Mouse (Mus musculus) lung, adult 18-20 months (tissue): ENCODE measurements around the gene Gal3st3.

Source experiments
- DNase-seq, 2 experiments: peaks; one replicate each; pipeline ENCODE4 v3.0.0; 2022; ENCODE audit warnings: mixed read lengths in 2 of 2

Gene Gal3st3

DNA sequence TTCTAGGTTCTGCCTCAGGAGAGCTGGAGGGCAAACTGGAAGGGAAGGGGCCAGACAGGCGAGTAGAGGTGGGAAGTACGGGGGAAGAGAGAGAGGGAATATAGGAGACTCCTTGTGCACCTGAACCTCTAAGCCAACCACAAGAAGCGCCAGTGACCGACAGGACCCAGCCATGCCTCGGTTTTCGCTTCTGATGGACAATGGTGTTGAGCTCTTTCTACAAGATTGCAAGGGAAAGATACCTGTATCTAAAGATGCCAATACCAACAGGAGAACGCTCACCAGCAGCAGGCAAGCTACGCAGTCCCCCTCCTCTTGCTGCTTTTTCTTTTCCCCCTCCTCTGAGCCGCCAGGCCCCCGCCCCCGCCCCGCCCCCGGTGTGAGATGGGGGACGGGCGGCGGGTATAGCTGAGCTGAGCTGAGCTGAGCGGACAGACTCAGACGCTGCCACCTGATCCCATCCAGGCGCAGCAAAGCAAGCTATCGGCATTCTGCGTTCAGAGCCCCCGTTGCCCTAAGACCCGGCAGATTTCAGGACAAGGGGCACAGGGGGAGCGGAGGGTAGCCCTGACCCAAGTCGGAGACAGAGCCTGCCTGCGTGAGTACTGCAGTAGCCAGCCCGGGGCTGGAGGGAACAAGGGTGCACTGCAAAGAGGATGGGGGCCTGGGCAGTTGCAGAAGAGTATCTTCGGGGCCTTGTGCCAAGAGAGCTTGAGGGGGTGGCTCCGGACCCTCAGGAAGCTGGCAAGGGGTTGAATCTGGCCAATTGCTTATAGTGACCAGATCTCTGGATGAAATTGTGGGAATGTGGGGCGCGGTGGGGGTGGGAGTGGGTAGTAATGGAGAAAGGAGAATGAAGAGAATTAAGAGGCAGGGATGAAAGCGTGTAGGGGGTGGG is at the start of gene Gal3st3:
Gene Gal3st3 (plus strand): TSS at position 429 of the 898 bp plus-strand sequence.
- no peak for DNase-seq

DNA sequence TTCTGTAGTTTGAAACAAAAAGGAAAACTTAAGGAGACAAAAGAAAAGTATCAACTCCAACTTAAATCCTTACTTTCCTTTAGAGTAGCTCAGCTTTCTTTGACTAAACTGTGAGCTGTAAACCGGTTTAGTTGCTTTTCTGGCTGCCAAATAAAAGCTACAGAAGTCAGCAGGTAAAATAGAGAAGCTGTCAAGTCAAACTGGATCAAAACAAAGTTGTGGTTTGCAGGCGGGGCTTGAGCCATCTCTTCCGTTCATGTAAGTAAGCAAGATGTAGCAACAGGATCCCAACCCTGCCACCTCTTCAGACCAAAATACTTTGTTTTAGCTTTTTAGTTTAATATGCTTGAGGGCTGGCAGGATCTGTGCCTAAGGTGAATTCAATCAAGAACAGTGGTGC is 41.0 kb upstream of the Gal3st3 start:
- peak; percentile 41 to 44 for DNase-seq

DNA sequence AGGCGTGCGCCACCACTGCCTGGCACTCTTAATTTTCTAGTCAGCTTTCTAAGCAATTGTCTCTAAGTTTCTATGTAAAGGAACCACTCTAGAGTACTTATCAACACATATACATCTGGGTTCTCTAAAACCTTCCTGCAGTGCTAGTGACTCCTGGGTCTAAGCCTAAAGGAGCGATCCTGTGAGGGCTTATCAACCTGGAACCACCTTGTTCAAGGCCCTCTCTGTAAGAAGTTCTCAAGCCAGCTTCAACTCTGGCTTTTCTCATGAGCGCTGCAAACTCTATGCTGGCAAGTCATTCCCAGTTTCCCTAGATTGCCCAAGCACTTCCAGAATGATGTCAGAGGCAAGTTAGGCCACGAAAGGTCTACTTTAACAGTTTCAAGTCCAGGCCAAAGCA is 31.1 kb upstream of the Gal3st3 start:
- DNase-seq: no peak

DNA sequence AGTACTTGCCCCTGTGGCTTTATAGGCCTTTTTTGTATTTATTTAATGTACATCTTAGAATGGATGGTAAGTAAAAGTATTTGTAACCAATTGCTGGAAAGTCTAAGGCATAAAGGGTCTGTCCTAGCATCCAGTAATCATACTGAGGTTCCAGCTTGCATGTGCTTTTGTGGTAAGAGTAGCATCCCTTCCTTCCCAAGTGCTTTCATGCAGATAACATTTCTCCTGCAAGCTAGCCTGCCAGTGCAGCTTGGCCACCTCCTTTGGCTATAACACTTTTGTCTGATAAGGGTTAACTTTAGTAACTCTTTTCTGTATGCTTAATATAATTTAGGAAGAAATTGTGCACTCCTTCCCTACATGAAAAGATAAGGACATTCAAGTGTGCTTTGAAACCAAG is 30.1 kb upstream of the Gal3st3 start:
- no peak for DNase-seq

DNA sequence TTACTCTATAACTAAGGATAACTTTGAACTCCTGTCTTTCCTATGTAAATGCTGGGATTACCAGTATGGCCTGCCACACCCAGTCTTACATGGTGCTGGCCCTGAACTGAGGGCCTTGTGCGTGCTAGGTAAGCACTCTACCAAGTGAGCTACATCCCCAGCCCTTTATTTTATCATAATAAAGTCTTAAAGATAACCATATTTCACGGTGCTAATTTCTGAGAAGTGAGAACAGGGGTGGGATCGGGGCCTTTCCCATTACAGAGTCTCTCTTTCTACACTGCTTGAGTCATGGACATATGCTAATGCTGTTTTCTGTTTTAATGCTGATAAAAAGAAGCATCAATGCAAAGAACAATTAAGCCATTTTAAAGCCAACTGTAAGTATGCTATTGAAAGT is 29.3 kb upstream of the Gal3st3 start:
- DNase-seq: no peak

DNA sequence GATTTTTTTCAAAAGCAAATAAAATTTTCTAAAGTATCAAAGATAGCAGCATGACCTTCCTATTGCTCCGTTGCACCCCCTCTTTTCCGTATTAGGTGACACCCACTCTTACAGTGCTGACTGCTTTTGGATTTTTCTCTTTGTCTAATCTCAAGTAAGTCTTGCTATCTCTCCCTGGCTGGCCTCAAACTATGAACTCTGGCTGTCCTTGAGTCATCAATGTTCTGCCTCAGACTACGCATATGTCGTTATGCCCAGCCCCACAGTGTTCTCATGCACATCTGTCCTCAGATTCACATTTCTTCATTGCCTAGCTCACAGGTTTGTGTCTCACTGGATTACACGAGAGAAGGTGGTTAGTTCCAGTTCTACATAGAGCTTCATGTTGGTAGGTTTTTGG is 28.7 kb upstream of the Gal3st3 start:
- no peak for DNase-seq

DNA sequence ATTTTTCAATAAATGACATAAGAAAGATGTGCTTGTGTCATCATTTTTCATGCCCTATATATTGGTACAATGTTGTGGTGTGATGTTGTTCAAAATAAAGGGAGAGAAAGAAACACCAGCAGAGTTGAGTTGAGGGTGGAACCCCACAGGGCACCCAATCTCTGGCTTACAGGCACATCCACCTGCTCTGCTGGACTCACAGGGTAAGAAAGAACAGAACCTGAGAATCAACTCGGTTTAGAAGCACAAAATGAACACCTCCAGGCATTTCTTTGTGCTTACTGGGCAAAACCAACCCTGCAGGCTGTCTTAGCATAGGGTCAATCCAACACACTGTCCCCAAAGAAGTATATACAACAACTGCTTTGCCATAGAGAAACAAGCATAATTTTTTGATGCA is 26.7 kb upstream of the Gal3st3 start:
- DNase-seq: no peak

DNA sequence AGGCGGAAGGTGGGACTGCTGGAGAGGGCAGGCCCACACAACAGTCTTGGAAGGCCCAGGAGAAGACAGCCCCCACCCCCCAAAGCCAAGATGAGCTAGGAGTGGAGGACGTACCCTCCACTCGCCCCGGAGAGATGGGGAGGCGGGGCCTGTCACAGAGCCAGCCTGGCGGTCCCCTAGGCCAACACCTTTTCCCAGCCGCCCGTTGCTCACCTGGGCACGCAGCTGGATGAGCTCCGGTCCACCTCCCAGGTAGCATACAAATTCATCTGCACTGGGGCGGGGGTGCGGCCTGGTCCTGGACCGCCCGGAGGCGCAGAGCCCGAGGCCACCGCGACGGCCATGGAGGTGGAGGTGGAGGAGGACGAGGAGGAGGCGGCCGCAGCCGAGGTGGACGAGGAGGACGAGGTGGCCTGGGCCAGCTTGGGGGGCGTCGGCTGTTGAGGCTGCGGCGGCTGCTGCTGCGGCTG is 25.8 kb upstream of the Gal3st3 start:
- peak; percentile 39 to 55 for DNase-seq

DNA sequence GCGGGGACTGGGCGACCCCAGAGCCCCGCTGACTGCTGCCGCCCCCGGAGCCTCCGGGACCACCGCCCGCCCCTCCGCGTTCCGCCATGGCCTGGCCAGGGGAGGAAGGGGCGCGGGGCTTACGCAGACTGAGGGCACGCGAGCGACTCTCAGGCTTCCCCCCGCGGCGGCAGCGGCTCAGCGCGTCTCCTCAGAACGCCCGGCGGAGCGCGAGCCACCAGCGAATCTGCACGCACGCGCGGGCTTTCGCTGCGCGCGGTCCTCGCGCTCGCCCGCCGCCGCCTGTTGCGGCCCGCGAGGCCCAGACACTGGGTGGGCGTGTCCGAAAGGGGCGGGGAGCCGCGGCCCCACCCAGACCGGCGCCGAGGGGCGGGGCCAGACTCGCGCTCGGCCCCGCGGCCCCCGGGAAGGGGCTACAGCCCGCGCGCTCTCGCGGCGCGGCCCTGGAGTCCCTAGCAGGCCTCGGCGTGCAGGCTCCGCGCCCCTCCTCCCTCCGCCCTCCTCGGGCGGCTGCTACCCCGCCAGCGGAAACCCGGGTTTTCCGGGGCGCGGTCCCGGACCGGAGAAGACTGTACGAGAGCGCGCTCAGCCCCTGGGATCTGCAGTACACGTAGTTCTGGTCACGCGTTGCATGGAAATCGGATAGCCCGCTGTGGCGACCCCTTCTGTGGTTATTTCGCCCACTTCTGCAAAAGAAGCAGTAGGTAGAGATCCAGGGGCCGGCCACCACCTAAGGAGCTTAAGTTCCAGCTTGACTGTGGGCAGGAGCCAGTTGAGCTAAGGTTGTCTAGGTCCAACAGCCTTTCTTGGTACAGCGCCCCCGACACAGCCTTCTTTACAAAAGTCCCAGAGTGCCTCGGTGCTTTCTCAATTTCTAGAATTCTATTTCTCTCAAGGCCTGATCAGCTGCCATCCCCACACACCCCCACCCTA is 25.1 kb upstream of the Gal3st3 start, which contains the start of gene Pacs1:
Gene Pacs1 (minus strand): TSS at position 319 of the 933 bp plus-strand sequence.
- DNase-seq: peak; percentile 89 to 92

DNA sequence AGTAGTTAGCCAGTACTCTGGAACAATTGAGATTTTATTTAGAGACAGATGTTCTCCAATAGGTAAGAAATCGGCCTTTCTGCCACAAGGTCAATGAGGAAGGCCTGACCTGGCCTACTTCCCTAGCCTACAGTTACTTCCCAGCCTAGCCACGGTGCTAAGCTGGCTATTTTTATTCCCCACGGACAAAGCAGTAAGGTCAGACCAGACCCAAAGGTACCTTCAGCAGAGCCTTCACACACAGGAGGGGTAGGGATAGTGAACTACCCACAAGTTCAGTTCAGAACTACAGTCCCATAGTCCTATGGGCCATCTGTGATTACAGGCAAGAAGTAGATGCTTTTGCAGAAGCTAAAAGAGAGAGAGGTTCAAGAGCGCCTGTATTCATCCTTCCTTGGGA is 24.2 kb upstream of the Gal3st3 start:
- no peak for DNase-seq

DNA sequence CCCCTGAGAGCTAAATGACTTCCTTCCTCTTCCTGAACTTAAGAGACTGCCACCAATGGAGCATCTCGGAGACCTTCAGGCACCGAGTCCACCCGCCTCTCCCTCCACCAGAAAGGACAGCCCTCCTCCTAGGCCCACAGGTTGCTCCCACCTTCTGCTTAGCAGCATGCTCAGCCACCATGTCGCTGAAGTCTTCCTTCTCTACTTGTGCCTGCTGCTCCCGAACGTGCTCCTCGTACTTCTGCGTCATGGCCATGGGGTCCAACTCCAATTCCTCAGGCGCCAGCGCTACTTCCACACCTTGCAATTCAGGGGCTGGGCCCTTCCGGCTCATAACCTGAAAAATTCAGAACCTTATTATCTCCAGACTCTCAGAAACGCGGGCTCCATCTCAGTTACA is 23.5 kb upstream of the Gal3st3 start:
- no peak for DNase-seq

DNA sequence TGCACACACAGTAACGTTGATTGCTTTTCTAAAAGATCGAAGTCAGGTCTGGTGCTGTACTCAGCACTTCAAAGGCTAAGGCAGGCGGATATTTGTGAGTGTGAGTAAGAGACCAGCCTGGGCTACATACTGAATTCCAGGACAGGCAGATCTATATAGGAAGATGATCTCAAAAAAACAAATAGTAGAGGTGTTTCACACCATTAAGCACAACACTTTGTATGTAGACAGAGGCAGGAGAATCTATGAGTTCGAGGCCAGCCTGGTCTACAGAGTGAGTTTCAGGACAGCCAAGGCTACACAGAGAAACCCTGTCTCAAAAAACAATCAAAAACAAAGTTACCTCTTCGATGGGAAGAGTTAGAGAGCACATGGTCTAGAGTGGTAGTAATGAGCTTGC is 22.4 kb upstream of the Gal3st3 start:
- no peak for DNase-seq

DNA sequence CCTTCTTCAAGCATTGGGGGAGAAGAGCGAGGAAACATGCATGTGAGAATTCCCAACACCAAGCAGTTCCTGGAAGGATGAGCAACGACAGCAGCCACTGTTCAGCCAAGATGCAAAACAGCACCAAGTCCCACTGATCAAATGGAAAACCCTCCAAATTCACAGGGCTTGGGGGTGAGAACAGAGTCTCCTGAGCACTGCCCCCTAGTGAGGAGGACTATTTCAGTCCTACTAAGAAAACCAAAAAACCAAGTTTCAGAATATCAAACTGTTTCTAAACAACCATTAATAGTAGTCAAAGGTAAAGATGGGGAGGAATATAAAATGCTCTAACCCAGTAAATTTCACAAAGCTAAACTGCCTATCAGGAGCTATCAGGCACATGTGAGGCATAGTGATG is 21.6 kb upstream of the Gal3st3 start:
- DNase-seq: no peak

DNA sequence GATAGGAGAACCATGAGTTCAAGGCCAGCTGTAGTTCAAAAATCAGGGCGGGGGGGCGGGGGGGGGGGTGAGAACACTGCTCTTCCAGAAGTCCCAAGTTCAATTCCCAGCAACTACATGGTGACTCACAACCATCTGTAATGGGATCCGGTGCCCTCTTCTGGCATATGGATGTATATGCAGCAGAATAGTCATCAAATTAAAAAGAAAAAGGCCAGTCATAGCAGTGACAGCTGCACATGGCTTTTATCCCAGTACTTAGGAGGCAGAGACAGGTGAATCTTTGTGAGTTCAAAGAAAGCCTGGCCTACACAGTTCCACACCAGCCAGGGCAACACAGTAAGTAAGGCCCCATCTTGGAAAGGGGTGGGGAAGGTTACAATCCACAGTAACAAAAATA is 21.0 kb upstream of the Gal3st3 start:
- no peak for DNase-seq

DNA sequence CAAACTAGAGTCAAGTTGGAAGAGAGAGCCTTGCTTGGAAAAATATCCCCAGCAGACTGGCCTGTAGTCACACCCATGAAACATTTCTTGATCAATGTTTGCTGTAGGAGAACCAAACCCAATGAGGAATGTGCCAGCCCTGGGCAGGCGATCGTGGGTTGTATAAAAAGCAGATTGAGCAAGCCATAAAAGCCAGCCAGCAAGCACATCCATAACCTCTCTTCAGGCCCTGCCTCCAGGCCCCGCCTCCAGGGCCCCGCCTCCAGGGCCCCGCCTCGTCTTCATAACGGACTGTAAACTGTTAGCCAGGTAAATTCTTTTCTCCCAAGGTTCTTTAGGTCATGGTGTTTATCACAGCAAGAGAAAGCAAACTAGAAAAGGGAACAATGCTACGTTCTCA is 19.8 kb upstream of the Gal3st3 start:
- DNase-seq: peak; percentile 72 to 81

DNA sequence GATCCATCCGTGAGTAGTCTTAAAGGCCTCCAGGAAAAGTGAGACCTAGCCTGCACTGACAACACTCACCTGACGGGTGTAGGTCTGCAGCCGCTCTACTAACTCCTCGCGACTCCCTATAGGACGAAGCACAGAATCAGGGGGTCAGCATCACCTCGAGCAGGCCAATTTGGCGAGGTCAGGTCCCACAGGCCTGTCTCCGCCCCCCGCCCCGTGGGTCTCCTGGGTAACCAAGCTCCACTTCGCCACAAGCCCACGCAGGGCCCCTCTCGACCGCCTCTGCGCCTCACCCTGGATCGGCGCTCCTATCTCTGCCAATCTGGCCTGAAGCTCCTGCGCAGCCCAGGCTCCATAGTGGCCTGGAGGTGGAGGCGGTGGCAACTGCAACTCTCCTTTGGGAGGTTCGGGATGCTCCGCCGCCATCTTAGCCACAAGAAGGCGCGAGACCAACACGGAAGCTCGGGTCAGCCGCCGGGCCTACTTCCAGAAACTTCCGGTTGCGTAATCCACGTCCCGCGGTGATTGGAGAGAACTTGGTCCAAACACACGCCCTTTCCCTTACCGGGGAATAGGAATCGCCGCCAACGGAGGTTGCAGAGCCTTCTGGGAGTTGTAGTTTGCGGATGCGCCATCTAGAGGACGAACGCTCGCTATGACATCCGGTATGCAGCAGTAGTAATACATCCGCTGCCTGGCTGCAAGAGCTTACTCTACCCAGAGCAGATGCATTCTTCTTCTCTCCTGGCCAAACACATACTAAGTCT is 3.0 kb upstream of the Gal3st3 start, which contains the start of gene Sf3b2:
Gene Sf3b2 (minus strand): TSS at position 484 of the 764 bp plus-strand sequence.
- DNase-seq: peak; percentile 99

DNA sequence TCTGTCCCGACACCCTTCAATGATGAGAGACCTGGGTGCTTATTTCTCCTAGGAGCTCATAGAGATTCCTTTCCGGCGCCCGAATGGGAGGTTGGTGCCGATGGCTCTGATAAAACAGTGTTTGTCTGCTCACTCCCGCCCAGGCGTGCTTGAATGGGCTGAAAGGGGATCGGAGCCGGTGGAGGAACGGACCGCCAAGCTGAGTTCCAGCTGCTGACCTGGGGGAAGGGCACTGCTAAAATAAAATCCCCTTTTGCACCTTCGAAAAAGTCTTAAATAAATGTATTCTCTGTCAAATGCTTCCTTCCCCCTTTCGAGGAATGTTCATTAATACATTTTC is 2.4 kb upstream of the Gal3st3 start:
- no peak for DNase-seq

DNA sequence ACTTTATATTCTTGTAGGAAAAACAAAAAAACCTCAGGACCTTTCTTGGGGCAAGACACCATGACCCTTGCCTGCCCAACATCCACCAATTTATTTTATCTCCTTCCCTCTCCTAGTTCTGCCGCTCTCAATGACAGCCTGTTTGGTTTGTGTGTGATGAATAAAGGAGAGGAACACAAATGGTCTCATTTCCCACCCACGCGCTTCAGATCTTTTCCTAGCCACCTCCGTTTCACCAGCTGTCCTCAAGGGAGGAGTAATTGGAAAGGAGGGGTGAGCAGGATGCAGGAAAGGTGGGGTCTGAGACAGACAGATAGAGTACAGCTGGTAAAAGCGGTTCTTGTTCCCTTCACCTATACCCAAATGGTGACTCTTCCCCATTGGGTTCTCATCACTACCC is 1.5 kb upstream of the Gal3st3 start:
- no peak for DNase-seq

DNA sequence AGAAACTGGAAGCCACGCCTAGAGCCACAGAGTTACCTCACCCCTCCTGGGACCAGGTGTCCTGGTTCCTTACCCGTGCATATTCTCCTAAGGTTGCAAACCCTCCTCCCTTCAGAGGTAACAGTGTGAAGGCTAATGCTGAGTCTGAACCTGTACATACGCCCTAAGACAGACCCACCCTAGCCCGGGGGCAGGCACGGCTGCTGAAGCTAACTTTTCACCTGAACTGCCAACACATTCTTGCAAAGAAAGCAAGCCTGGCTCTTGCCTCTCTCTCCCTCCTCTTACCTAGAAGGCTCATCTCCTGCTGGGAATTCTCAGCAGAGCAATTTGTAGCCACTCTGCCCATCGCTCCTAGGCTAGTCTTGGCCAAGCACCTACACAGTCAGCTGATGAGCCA is 2.5 kb downstream of the Gal3st3 start:
- DNase-seq: no peak

DNA sequence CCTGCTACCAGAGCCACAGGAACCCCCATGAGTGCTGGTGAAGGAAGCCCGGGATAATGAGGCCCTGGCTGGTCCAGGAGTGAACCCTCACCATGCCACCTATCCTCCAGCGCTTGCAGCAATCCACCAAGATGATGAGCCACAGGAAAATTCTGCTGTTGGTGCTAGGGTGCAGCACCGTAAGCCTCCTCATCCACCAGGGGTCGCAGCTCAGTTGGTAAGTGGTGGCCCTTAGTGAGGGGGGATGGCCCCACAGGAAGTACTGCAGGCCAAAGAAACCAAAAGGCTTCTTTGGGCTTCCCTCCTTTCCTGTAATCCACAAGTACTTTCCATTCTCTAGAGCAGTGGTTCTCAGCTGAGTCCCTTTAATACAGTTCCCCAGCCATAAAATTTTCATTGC is 4.3 kb downstream of the Gal3st3 start:
- peak in 1 of 2 experiments; percentile 34 for DNase-seq

DNA sequence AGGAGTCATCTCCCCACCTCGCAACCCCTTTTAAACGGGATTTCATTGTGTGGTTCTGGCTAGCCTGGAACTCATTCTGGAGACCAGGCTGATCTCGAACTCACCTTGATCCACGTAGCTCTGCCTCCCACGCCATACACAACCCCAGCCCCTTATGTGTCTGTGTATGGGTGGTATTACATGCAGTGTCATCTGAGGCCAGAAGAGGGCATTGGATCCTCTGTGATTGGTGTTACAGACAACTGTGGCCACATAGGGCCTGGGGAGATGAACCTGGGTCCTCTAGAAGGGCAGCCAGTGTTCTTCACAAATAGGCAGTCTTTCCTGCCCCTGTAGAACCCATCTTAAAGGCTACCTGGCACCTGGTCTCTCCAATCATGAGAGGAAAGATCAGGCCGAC is 8.1 kb downstream of the Gal3st3 start:
- no peak for DNase-seq

DNA sequence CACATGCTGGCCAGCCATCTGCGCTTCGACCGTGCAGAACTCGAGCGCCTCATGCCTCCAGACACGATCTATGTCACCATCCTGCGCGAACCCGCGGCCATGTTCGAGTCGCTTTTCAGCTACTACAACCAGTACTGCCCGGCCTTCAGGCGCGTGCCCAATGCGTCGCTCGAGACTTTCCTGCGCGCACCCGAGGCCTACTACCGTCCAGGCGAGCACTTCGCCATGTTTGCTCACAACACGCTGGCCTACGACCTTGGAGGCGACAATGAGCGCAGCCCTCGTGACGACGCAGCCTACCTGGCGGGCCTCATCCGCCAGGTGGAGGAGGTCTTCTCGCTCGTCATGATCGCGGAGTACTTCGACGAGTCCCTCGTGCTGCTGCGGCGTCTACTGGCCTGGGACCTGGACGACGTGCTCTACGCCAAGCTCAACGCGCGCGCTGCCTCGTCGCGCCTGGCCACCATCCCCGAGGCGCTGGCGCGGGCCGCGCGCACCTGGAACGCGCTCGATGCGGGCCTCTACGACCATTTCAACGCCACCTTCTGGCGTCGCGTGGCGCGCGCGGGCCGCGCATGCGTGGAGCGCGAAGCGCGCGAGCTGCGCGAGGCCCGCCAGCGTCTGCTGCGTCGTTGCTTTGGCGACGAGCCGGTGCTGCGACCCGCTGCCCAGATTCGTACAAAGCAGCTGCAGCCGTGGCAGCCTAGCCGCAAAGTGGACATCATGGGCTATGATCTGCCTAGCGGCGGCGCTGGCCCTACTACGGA is 9.0 kb downstream of the Gal3st3 start:
- no peak for DNase-seq
